Mouse (Mus musculus): ENCODE measurements around the gene Cyp4a10. TPM values are rescaled to one million over a fixed set of nuclear protein-coding genes. Genes with fewer than 3 reads are reported as not detected.

The Cyp4a10 gene
- total RNA-seq, 2 experiments from 2014 or later, result 0.19 TPM; not detected in 1

Other genes starting within 250 kb of the Cyp4a10 start
- under 1 TPM in 1 of 2 experiments, not detected in 1; 0.17 TPM for gene Cyp4a12a, start 219.2 kb upstream of the Cyp4a10 start, total RNA-seq (2021)
- gene Cyp4a12b, start 106.6 kb upstream of the Cyp4a10 start, total RNA-seq (2021), result not detected
- not detected for gene Cyp4a30b, start 65.7 kb upstream of the Cyp4a10 start, total RNA-seq (2021)
- under 1 TPM in 1 of 2 experiments, not detected in 1; 0.12 TPM for gene Cyp4a14, start 22.1 kb upstream of the Cyp4a10 start, total RNA-seq (2021)
- gene Cyp4a31, start 45.4 kb downstream of the Cyp4a10 start, total RNA-seq (2021), result under 1 TPM in 1 of 2 experiments, not detected in 1; 0.09 TPM
- gene Cyp4a32, start 82.7 kb downstream of the Cyp4a10 start, total RNA-seq (2021), result not detected
- gene Cyp4b1, start 129.5 kb downstream of the Cyp4a10 start, total RNA-seq (2021), result 1 to 10 TPM; 4.1 to 4.9 TPM
- 10 to 100 TPM; 46.2 to 49.5 TPM for gene Efcab14, start 219.5 kb downstream of the Cyp4a10 start, total RNA-seq (2021)

Data from gastrocnemius, adult 18-20 months (tissue).